Mouse (Mus musculus): ENCODE measurements around the gene Gm10477. TPM values are rescaled to one million over a fixed set of nuclear protein-coding genes. Genes with fewer than 3 reads are reported as not detected.
"Not testable (repeated sequence)": the region's sequence is repeated elsewhere in the genome, so short reads cannot be mapped to it uniquely, and the experiment has no call there.

Gene Gm10477
- polyA plus RNA-seq (2014; fragmentation: Nextera tagmentation; extraction: Ambion mirVana) = not detected in 2 replicates

- ATAC-seq (ENCODE audit: insufficient read depth, low FRiP score, low TSS enrichment); H3K27me3 ChIP-seq (ENCODE audit: control insufficient read depth, insufficient read depth, low read length); DNase-seq (ENCODE audit: low spot score); H3K4me3 ChIP-seq (ENCODE audit: low read depth, low read length); H3K4me2 ChIP-seq (ENCODE audit: low read depth); H3K27ac ChIP-seq (ENCODE audit: low read depth, low read length); H3K9ac ChIP-seq (ENCODE audit: low read length); H3K9me3 ChIP-seq (ENCODE audit: control insufficient read depth, low read length); H3K4me1 ChIP-seq (ENCODE audit: control insufficient read depth, insufficient read depth, low read length); H3K36me3 ChIP-seq (ENCODE audit: control insufficient read depth, insufficient read depth, low read length): not testable (repeated sequence)
- 87% methylated on average over 5 of the region's 6 CpGs for WGBS
Measured at GRCm38 (mm10) chrX:56524442-56524841, at the start of gene Gm10477. Gene Gm10477 (plus strand): TSS chrX:56524742.

GRCm38 (mm10) chrX:56477553-56477952 is 47.0 kb upstream of the Gm10477 start:
- H3K27me3 ChIP-seq (ENCODE audit: control insufficient read depth, insufficient read depth, low read length) = no peaks in the 10 kb centered on the region
- H3K9me3 ChIP-seq (ENCODE audit: control insufficient read depth, low read length) = no peaks in the 10 kb centered on the region
- DNase-seq (ENCODE audit: low spot score) (no peak), ATAC-seq (ENCODE audit: insufficient read depth, low FRiP score, low TSS enrichment) (no peak)
- no peak overlapping the region for H3K4me2 ChIP-seq (ENCODE audit: low read depth)
- H3K4me3 ChIP-seq (ENCODE audit: low read depth, low read length) = no peak overlapping the region
- H3K27ac ChIP-seq (ENCODE audit: low read depth, low read length) = no peak overlapping the region
- no peak overlapping the region for H3K9ac ChIP-seq (ENCODE audit: low read length)
- H3K4me1 ChIP-seq (ENCODE audit: control insufficient read depth, insufficient read depth, low read length) = no peaks in the 10 kb centered on the region
- WGBS = 81% methylated on average over 3 of the region's 3 CpGs
- no peaks in the 10 kb centered on the region for H3K36me3 ChIP-seq (ENCODE audit: control insufficient read depth, insufficient read depth, low read length)

GRCm38 (mm10) chrX:56481906-56482305 is 42.6 kb upstream of the Gm10477 start:
- Histone ChIP-seq H3K27ac (ENCODE audit: low read depth, low read length) (no peak overlapping the region), H3K4me1 (ENCODE audit: control insufficient read depth, insufficient read depth, low read length) (no peaks in the 10 kb centered on the region), H3K4me3 (ENCODE audit: low read depth, low read length) (no peak overlapping the region), H3K27me3 (ENCODE audit: control insufficient read depth, insufficient read depth, low read length) (no peaks in the 10 kb centered on the region), H3K9ac (ENCODE audit: low read length) (no peak overlapping the region), H3K4me2 (ENCODE audit: low read depth) (no peak overlapping the region), H3K9me3 (ENCODE audit: control insufficient read depth, low read length) (no peaks in the 10 kb centered on the region), H3K36me3 (ENCODE audit: control insufficient read depth, insufficient read depth, low read length) (no peaks in the 10 kb centered on the region)
- ATAC-seq (ENCODE audit: insufficient read depth, low FRiP score, low TSS enrichment) (no peak), DNase-seq (ENCODE audit: low spot score) (no peak)
- WGBS = 67% methylated on average over 3 of the region's 3 CpGs

GRCm38 (mm10) chrX:56489758-56490157 is 34.8 kb upstream of the Gm10477 start:
- H3K27ac ChIP-seq (ENCODE audit: low read depth, low read length) = no peak overlapping the region
- no peaks in the 10 kb centered on the region for H3K4me1 ChIP-seq (ENCODE audit: control insufficient read depth, insufficient read depth, low read length)
- no peak overlapping the region for H3K9ac ChIP-seq (ENCODE audit: low read length)
- H3K4me3 ChIP-seq (ENCODE audit: low read depth, low read length) = no peak overlapping the region
- DNase-seq (ENCODE audit: low spot score) = peak; percentile 55
- no peaks in the 10 kb centered on the region for H3K36me3 ChIP-seq (ENCODE audit: control insufficient read depth, insufficient read depth, low read length)
- H3K4me2 ChIP-seq (ENCODE audit: low read depth) = no peak overlapping the region
- no peak for ATAC-seq (ENCODE audit: insufficient read depth, low FRiP score, low TSS enrichment)
- WGBS = 28% methylated on average over 1 of the region's 1 CpGs
- no peaks in the 10 kb centered on the region for H3K9me3 ChIP-seq (ENCODE audit: control insufficient read depth, low read length)
- H3K27me3 ChIP-seq (ENCODE audit: control insufficient read depth, insufficient read depth, low read length) = no peaks in the 10 kb centered on the region

DNA sequence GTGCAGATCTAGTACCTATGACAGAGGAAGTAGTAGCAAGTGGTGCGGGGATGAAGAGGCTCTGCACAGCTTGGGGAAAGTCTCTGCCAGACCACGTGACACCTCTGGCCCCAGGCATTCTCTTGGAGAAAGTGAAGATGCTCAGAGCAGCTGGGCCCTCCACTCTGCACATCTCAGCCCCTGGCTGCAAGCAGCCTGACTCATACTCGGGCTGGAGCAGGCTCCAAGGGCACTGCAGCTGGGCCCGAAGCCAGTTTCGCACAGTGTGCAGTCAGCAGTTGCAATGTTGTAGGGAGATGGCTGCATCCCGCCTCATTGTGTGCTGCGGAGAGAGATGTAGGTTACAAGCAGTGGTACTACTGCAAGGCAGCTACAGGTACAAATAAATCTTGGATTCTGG is 27.3 kb upstream of the Gm10477 start:
- Histone ChIP-seq H3K27ac (ENCODE audit: low read depth, low read length) (no peak overlapping the region), H3K9ac (ENCODE audit: low read length) (no peak overlapping the region), H3K27me3 (ENCODE audit: control insufficient read depth, insufficient read depth, low read length) (no peaks in the 10 kb centered on the region), H3K4me3 (ENCODE audit: low read depth, low read length) (no peak overlapping the region), H3K36me3 (ENCODE audit: control insufficient read depth, insufficient read depth, low read length) (no peaks in the 10 kb centered on the region), H3K4me2 (ENCODE audit: low read depth) (no peak overlapping the region), H3K4me1 (ENCODE audit: control insufficient read depth, insufficient read depth, low read length) (no peaks in the 10 kb centered on the region), H3K9me3 (ENCODE audit: control insufficient read depth, low read length) (no peaks in the 10 kb centered on the region)
- DNase-seq (ENCODE audit: low spot score) (no peak), ATAC-seq (ENCODE audit: insufficient read depth, low FRiP score, low TSS enrichment) (no peak)
- WGBS = 83% methylated on average over 7 of the region's 7 CpGs

GRCm38 (mm10) chrX:56531266-56531665 is 6.7 kb downstream of the Gm10477 start:
- no peak for ATAC-seq (ENCODE audit: insufficient read depth, low FRiP score, low TSS enrichment)
- WGBS = 11% methylated on average over 3 of the region's 3 CpGs

GRCm38 (mm10) chrX:56537162-56537561 is 12.6 kb downstream of the Gm10477 start:
- no peak for ATAC-seq (ENCODE audit: insufficient read depth, low FRiP score, low TSS enrichment)
- Histone ChIP-seq H3K4me2 (ENCODE audit: low read depth) (no peak overlapping the region), H3K4me1 (ENCODE audit: control insufficient read depth, insufficient read depth, low read length) (no peaks in the 10 kb centered on the region), H3K27ac (ENCODE audit: low read depth, low read length) (no peak overlapping the region), H3K4me3 (ENCODE audit: low read depth, low read length) (no peak overlapping the region), H3K9me3 (ENCODE audit: control insufficient read depth, low read length) (no peaks in the 10 kb centered on the region), H3K9ac (ENCODE audit: low read length) (no peak overlapping the region), H3K36me3 (ENCODE audit: control insufficient read depth, insufficient read depth, low read length) (no peaks in the 10 kb centered on the region), H3K27me3 (ENCODE audit: control insufficient read depth, insufficient read depth, low read length) (no peaks in the 10 kb centered on the region)
- WGBS = 50% methylated on average over 4 of the region's 4 CpGs
- DNase-seq (ENCODE audit: low spot score) = peak; percentile 40

More at GRCm38 (mm10) chrX:56531266-56531665, 6.7 kb downstream of the Gm10477 start:
- no peaks in the 10 kb centered on the region for H3K9me3 ChIP-seq (ENCODE audit: control insufficient read depth, low read length)
- H3K9ac ChIP-seq (ENCODE audit: low read length) = no peak overlapping the region
- no peaks in the 10 kb centered on the region for H3K27me3 ChIP-seq (ENCODE audit: control insufficient read depth, insufficient read depth, low read length)
- no peaks in the 10 kb centered on the region for H3K4me1 ChIP-seq (ENCODE audit: control insufficient read depth, insufficient read depth, low read length)
- no peaks in the 10 kb centered on the region for H3K36me3 ChIP-seq (ENCODE audit: control insufficient read depth, insufficient read depth, low read length)
- no peak overlapping the region for H3K4me3 ChIP-seq (ENCODE audit: low read depth, low read length)
- H3K27ac ChIP-seq (ENCODE audit: low read depth, low read length) = no peak overlapping the region
- DNase-seq (ENCODE audit: low spot score) = peak; percentile 55
- H3K4me2 ChIP-seq (ENCODE audit: low read depth) = no peak overlapping the region

- no peak for ATAC-seq (ENCODE audit: insufficient read depth, low FRiP score, low TSS enrichment)
- H3K36me3 ChIP-seq (ENCODE audit: control insufficient read depth, insufficient read depth, low read length) = no peaks in the 10 kb centered on the region
- H3K4me1 ChIP-seq (ENCODE audit: control insufficient read depth, insufficient read depth, low read length) = no peaks in the 10 kb centered on the region
- no peaks in the 10 kb centered on the region for H3K9me3 ChIP-seq (ENCODE audit: control insufficient read depth, low read length)
- H3K27ac ChIP-seq (ENCODE audit: low read depth, low read length) = no peak within 1 kb of the TSS
- H3K4me2 ChIP-seq (ENCODE audit: low read depth) = no peak within 1 kb of the TSS
- 92% methylated on average over 7 of the region's 7 CpGs for WGBS
- no peak within 1 kb of the TSS for H3K4me3 ChIP-seq (ENCODE audit: low read depth, low read length)
- no peak for DNase-seq (ENCODE audit: low spot score)
- H3K27me3 ChIP-seq (ENCODE audit: control insufficient read depth, insufficient read depth, low read length) = no peaks in the 10 kb centered on the region
- no peak within 1 kb of the TSS for H3K9ac ChIP-seq (ENCODE audit: low read length)
Measured at GRCm38 (mm10) chrX:56549506-56549905, 25.0 kb downstream of the Gm10477 start, which contains the start of gene Gm648. Gene Gm648 (minus strand): TSS chrX:56549606.

DNA sequence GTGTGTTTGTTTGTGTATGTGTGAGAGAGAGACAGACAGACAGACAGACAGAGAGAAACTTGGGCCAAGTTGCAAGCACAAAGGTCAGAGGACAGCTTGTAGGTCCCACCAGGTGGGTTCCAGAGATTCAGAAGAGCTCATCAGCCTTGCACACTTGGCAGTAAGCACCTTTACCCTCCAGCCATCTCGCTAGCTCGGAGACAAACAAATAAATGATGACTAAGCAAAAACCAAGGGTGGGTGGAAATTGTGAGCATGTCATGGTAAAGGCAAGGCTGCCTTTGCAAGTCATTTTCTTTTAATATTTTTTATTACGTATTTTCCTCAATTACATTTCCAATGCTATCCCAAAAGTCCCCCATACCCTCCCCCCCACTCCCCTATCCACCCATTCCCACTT is 29.0 kb downstream of the Gm10477 start:
- DNase-seq (ENCODE audit: low spot score) (no peak), ATAC-seq (ENCODE audit: insufficient read depth, low FRiP score, low TSS enrichment) (no peak)
- H3K4me1 ChIP-seq (ENCODE audit: control insufficient read depth, insufficient read depth, low read length) = no peaks in the 10 kb centered on the region
- no peaks in the 10 kb centered on the region for H3K36me3 ChIP-seq (ENCODE audit: control insufficient read depth, insufficient read depth, low read length)
- H3K27ac ChIP-seq (ENCODE audit: low read depth, low read length) = no peak overlapping the region
- H3K27me3 ChIP-seq (ENCODE audit: control insufficient read depth, insufficient read depth, low read length) = no peaks in the 10 kb centered on the region
- no peak overlapping the region for H3K9ac ChIP-seq (ENCODE audit: low read length)
- no peaks in the 10 kb centered on the region for H3K9me3 ChIP-seq (ENCODE audit: control insufficient read depth, low read length)
- no peak overlapping the region for H3K4me3 ChIP-seq (ENCODE audit: low read depth, low read length)
- WGBS = 83% methylated on average over 3 of the region's 3 CpGs
- H3K4me2 ChIP-seq (ENCODE audit: low read depth) = no peak overlapping the region

Data from neural tube, embryonic 11.5 days (tissue).